Mouse (Mus musculus) kidney, postnatal 10 days (tissue): Measurements from ENCODE around the gene Hand1.
"Not testable (repeated sequence)": the region's sequence is repeated elsewhere in the genome, so short reads cannot be mapped to it uniquely, and the experiment has no call there.

Source experiments
- DNase-seq: peaks from one replicate; pipeline ENCODE4 v3.0.0; 2021; ENCODE audit warnings: mixed read lengths

Hand1 gene

GRCm38 (mm10) chr11:57832552-57833201, at the start of gene Hand1:
Hand1 (minus strand) TSS chr11:57832818.
- no peak for DNase-seq

- DNase-seq: no peak
These were observed 43.5 kb upstream of the Hand1 start for GRCm38 (mm10) chr11:57876157-57876556.

GRCm38 (mm10) chr11:57873014-57873413, 40.4 kb upstream of the Hand1 start:
- no peak for DNase-seq

- peak; percentile 33 for DNase-seq
These were observed 36.3 kb upstream of the Hand1 start for GRCm38 (mm10) chr11:57868753-57869460.

GRCm38 (mm10) chr11:57866466-57866865, 33.8 kb upstream of the Hand1 start:
- no peak for DNase-seq

- DNase-seq: no peak
These were observed 32.0 kb upstream of the Hand1 start for GRCm38 (mm10) chr11:57864577-57864976.

GRCm38 (mm10) chr11:57862088-57862487, 29.5 kb upstream of the Hand1 start:
- DNase-seq: no peak

GRCm38 (mm10) chr11:57857709-57858108, 25.1 kb upstream of the Hand1 start:
- no peak for DNase-seq

GRCm38 (mm10) chr11:57853571-57853970, 21.0 kb upstream of the Hand1 start:
- no peak for DNase-seq

- DNase-seq: no peak
These were observed 18.3 kb upstream of the Hand1 start for GRCm38 (mm10) chr11:57850931-57851330.

- DNase-seq: no peak
These were observed 17.7 kb upstream of the Hand1 start for GRCm38 (mm10) chr11:57850298-57850697.

GRCm38 (mm10) chr11:57847396-57847795, 14.8 kb upstream of the Hand1 start:
- DNase-seq: no peak

GRCm38 (mm10) chr11:57846421-57847363, 14.1 kb upstream of the Hand1 start:
- not testable (repeated sequence) for DNase-seq

GRCm38 (mm10) chr11:57841391-57841790, 8.8 kb upstream of the Hand1 start:
- DNase-seq: no peak

GRCm38 (mm10) chr11:57840986-57841385, 8.4 kb upstream of the Hand1 start:
- DNase-seq: no peak

GRCm38 (mm10) chr11:57837861-57838680, 5.5 kb upstream of the Hand1 start:
- no peak for DNase-seq

- no peak for DNase-seq
These were observed 4.5 kb upstream of the Hand1 start for GRCm38 (mm10) chr11:57836872-57837680.

GRCm38 (mm10) chr11:57836401-57836800, 3.8 kb upstream of the Hand1 start:
- no peak for DNase-seq

GRCm38 (mm10) chr11:57835931-57836330, 3.3 kb upstream of the Hand1 start:
- no peak for DNase-seq

GRCm38 (mm10) chr11:57835331-57835730, 2.7 kb upstream of the Hand1 start:
- no peak for DNase-seq

GRCm38 (mm10) chr11:57834031-57834430, 1.4 kb upstream of the Hand1 start:
- DNase-seq: no peak
